Mouse (Mus musculus) CH12.LX (cell line): Measurements from ENCODE around the gene Stmnd1. TPM values are rescaled to one million over a fixed set of nuclear protein-coding genes. Genes with fewer than 3 reads are reported as not detected.

Experiments used
- DNase-seq: peaks from one replicate; pipeline ENCODE4 v3.0.0-alpha.2; 2013; ENCODE audit errors: extremely low read depth
- H3K27ac ChIP-seq: 2 replicates; pipeline ENCODE4 v1.5.1; 2012; ENCODE audit warnings: low read depth, mild to moderate bottlenecking, control low read depth, moderate library complexity; ENCODE audit not compliant: insufficient read depth
- H3K27me3 ChIP-seq: replicated peaks from 2 replicates; pipeline ENCODE3; 2012; ENCODE audit warnings: inconsistent platforms
- H3K36me3 ChIP-seq, 2 experiments: replicated peaks in 1 of 2; 2 replicates each; pipeline versions ENCODE3 to v1.6.1; 2012; ENCODE audit warnings: inconsistent platforms in 1 of 2, low read length in 1 of 2, mild to moderate bottlenecking in 1 of 2, mixed read lengths in 1 of 2, moderate library complexity in 1 of 2; ENCODE audit not compliant: control insufficient read depth in 1 of 2, insufficient read depth in 1 of 2
- H3K4me1 ChIP-seq, 2 experiments: 2 replicates each; pipeline ENCODE4 v1.6.1; 2012; ENCODE audit warnings: inconsistent platforms in 1 of 2, moderate library complexity in 1 of 2; ENCODE audit not compliant: insufficient read depth in 2 of 2, control insufficient read depth in 1 of 2
- H3K4me2 ChIP-seq: 2 replicates; pipeline ENCODE4 v1.6.1; 2012; ENCODE audit warnings: low read depth, mild to moderate bottlenecking, control low read depth; ENCODE audit not compliant: poor library complexity, insufficient read depth, severe bottlenecking
- H3K4me3 ChIP-seq, 3 experiments: fragments of 150-350 bp in 1 of 3; sonication (generic) in 1 of 3; replicated peaks in 1 of 3; 2 replicates each; pipeline versions ENCODE3 to v1.5.1; 2011 to 2012; ENCODE audit warnings: low read depth in 2 of 3, low read length in 2 of 3, mild to moderate bottlenecking in 2 of 3, moderate library complexity in 2 of 3, control low read depth in 1 of 3, improper control_type of control experiment in 1 of 3, inconsistent platforms in 1 of 3, mixed read lengths in 1 of 3; ENCODE audit not compliant: poor library complexity in 1 of 3
- H3K79me2 ChIP-seq: replicated peaks from 2 replicates; pipeline ENCODE4 v1.6.1; 2012; ENCODE audit warnings: mild to moderate bottlenecking, moderate library complexity; ENCODE audit not compliant: control insufficient read depth, poor library complexity, insufficient read depth, severe bottlenecking; ENCODE audit errors: extremely low read depth
- H3K9ac ChIP-seq: 2 replicates; pipeline ENCODE4 v1.6.1; 2012; ENCODE audit warnings: low read depth, mild to moderate bottlenecking, control low read depth, moderate library complexity; ENCODE audit not compliant: insufficient read depth
- H3K9me3 ChIP-seq: replicated peaks from 2 replicates; pipeline ENCODE3; 2012; ENCODE audit warnings: low read length, inconsistent platforms, mixed read lengths
- BHLHE40 ChIP-seq: IDR thresholded peaks from 2 replicates; pipeline ENCODE4 v1.6.1; 2011; ENCODE audit warnings: mild to moderate bottlenecking, low read depth, low read length, improper control_type of control experiment
- CTCF ChIP-seq, 2 experiments: IDR thresholded peaks in 1 of 2; conservative IDR thresholded peaks in 1 of 2; 2 replicates each; pipeline ENCODE4 v1.5.1; 2011 to 2012; ENCODE audit warnings: low read depth in 2 of 2, low read length in 2 of 2, improper control_type of control experiment in 1 of 2, inconsistent platforms in 1 of 2, mild to moderate bottlenecking in 1 of 2, moderate library complexity in 1 of 2
- E2F4 ChIP-seq: IDR thresholded peaks from 2 replicates; pipeline ENCODE4 v1.6.1; 2011; ENCODE audit warnings: low read depth, low read length, improper control_type of control experiment; ENCODE audit not compliant: insufficient replicate concordance
- EP300 ChIP-seq: IDR thresholded peaks from 2 replicates; pipeline ENCODE4 v1.6.1; 2011; ENCODE audit warnings: low read length, improper control_type of control experiment
- HCFC1 ChIP-seq: IDR thresholded peaks from 2 replicates; pipeline ENCODE4 v1.6.1; 2012; ENCODE audit warnings: low read depth, mild to moderate bottlenecking, inconsistent platforms, low read length, improper control_type of control experiment
- IRF4 ChIP-seq: IDR thresholded peaks from 2 replicates; pipeline ENCODE4 v1.6.1; 2014; ENCODE audit warnings: low read depth, mild to moderate bottlenecking, inconsistent platforms, low read length, improper control_type of control experiment
- JUND ChIP-seq: conservative IDR thresholded peaks from 2 replicates; pipeline ENCODE4 v1.6.1; 2011; ENCODE audit warnings: low read depth, low read length, improper control_type of control experiment
- MAZ ChIP-seq: IDR thresholded peaks from 2 replicates; pipeline ENCODE4 v1.6.1; 2012; ENCODE audit warnings: low read depth, mild to moderate bottlenecking, inconsistent platforms, low read length, improper control_type of control experiment, moderate library complexity
- RAD21 ChIP-seq: IDR thresholded peaks from 2 replicates; pipeline ENCODE4 v1.6.1; 2011; ENCODE audit warnings: low read depth, mild to moderate bottlenecking, low read length, improper control_type of control experiment, moderate library complexity
- TBP ChIP-seq: conservative IDR thresholded peaks from 2 replicates; pipeline ENCODE4 v1.6.1; 2011; ENCODE audit warnings: low read depth, low read length, improper control_type of control experiment
- TCF12 ChIP-seq: IDR thresholded peaks from 2 replicates; pipeline ENCODE4 v1.6.1; 2014; ENCODE audit warnings: low read depth, mild to moderate bottlenecking, inconsistent platforms, low read length, improper control_type of control experiment
- ZKSCAN1 ChIP-seq: IDR thresholded peaks from 2 replicates; pipeline ENCODE4 v1.6.1; 2012; ENCODE audit warnings: low read depth, inconsistent platforms, low read length, improper control_type of control experiment, borderline replicate concordance
- ZMIZ1 ChIP-seq: IDR thresholded peaks from 2 replicates; pipeline ENCODE4 v1.6.1; 2012; ENCODE audit warnings: low read depth, mild to moderate bottlenecking, inconsistent platforms, low read length, improper control_type of control experiment
- ZNF384 ChIP-seq: IDR thresholded peaks from 2 replicates; pipeline ENCODE4 v1.6.1; 2012; ENCODE audit warnings: low read depth, low read length, improper control_type of control experiment, inconsistent platforms
- dilution Hi-C: fragments of 300-500 bp; cut with MboI; formaldehyde crosslinking; loops from 2 replicates; pipeline ENCODE4 v1.14.3; 2020; ENCODE audit warnings: low sequenced_read_pairs; ENCODE audit not compliant: extremely low pct_unique_long_range_greater_than_20kb, extremely low pct_ligation_motif_present
- in situ Hi-C: fragments of 300-500 bp; cut with MboI; formaldehyde crosslinking; loops from 3 replicates; pipeline ENCODE4 v1.14.3; 2019; ENCODE audit warnings: low sequenced_read_pairs, low pct_ligation_motif_present, low pct_unique_long_range_greater_than_20kb, mixed read lengths
- polyA plus RNA-seq: library from polyadenylated mRNA; unstranded; fragments of >175 nt; gene quantifications from 2 replicates; pipeline ENCODE4 v1.2.1, GENCODE M21; 2012; ENCODE audit warnings: low read depth; ENCODE audit not compliant: insufficient read length
- total RNA-seq, 2 experiments: library from RNA; depleted of rRNA; stranded (reverse); fragments of 300-350 nt in 1 of 2; fragments of >200 nt in 1 of 2; gene quantifications; 2 replicates each; pipeline ENCODE4 v1.2.3; 2012 to 2014

The Stmnd1 gene
- total and polyA plus RNA-seq, 3 experiments = not detected

- in situ Hi-C loops (no loop called here), dilution Hi-C loops (no loop called here)
- H3K9me3 ChIP-seq = peaks cover 3% of the 10 kb centered on the region
- no peaks in the 10 kb centered on the region for H3K79me2 ChIP-seq
- H3K9ac ChIP-seq = no peak overlapping the region
- no peaks in the 10 kb centered on the region for H3K36me3 ChIP-seq
- H3K4me3 ChIP-seq = no peak overlapping the region
- no peak overlapping the region for H3K27ac ChIP-seq
- DNase-seq = no peak
- H3K4me2 ChIP-seq = no peak overlapping the region
- no peak for TF ChIP-seq HCFC1
- TF ChIP-seq IRF4 = no peak
- no peak for TF ChIP-seq ZMIZ1
- no peak for TF ChIP-seq CTCF (conservative IDR thresholded peaks at IDR 0.05 in 1 of 2, IDR thresholded peaks at IDR 0.05 in 1 of 2; ENCODE audit: low read depth in 2 of 2, low read length in 2 of 2)
- TF ChIP-seq BHLHE40 = no peak
- no peak for TF ChIP-seq TBP
- no peak for TF ChIP-seq E2F4
- TF ChIP-seq ZNF384 = no peak
- TF ChIP-seq JUND = no peak
- TF ChIP-seq, all 38 proteins: peak for 0
- H3K27me3 ChIP-seq = no peaks in the 10 kb centered on the region
- peaks cover 0 to 17% of the 10 kb centered on the region in 2 experiments; a peak in 2 of 4 replicates for H3K4me1 ChIP-seq
Observed at GRCm38 (mm10) chr13:46237723-46238349, 35.7 kb upstream of the Stmnd1 start.

- H3K79me2 ChIP-seq = no peaks in the 10 kb centered on the region
- H3K36me3 ChIP-seq = no peaks in the 10 kb centered on the region
- peaks cover 0 to 17% of the 10 kb centered on the region in 2 experiments; a peak in 2 of 4 replicates for H3K4me1 ChIP-seq
- dilution Hi-C loops (no loop called here), in situ Hi-C loops (no loop called here)
- TF ChIP-seq MAZ (no peak), ZKSCAN1 (no peak), CTCF (conservative IDR thresholded peaks at IDR 0.05 in 1 of 2, IDR thresholded peaks at IDR 0.05 in 1 of 2; ENCODE audit: low read depth in 2 of 2, low read length in 2 of 2) (no peak), TBP (no peak), JUND (no peak), ZNF384 (no peak), ZMIZ1 (no peak), TCF12 (no peak), EP300 (no peak), HCFC1 (no peak), RAD21 (no peak)
- no peak overlapping the region for H3K4me2 ChIP-seq
- no peak overlapping the region for H3K27ac ChIP-seq
- H3K9me3 ChIP-seq = no peaks in the 10 kb centered on the region
- H3K4me3 ChIP-seq = no peak overlapping the region
- no peak for DNase-seq
- H3K27me3 ChIP-seq = no peaks in the 10 kb centered on the region
- no peak overlapping the region for H3K9ac ChIP-seq
Observed at GRCm38 (mm10) chr13:46238796-46239195, 34.7 kb upstream of the Stmnd1 start.
